Mouse (Mus musculus): Measurements from ENCODE around the gene Gm10184.
"Not testable (repeated sequence)": the region's sequence is repeated elsewhere in the genome, so short reads cannot be mapped to it uniquely, and the experiment has no call there.

Gm10184 gene

GRCm38 (mm10) chr17:89910349-89910748 lies at the start of gene Gm10184:
TSS of gene Gm10184 (minus strand) at chr17:89910449.
- DNase-seq (ENCODE audit: low spot score in 2 of 2) = no peak

DNA sequence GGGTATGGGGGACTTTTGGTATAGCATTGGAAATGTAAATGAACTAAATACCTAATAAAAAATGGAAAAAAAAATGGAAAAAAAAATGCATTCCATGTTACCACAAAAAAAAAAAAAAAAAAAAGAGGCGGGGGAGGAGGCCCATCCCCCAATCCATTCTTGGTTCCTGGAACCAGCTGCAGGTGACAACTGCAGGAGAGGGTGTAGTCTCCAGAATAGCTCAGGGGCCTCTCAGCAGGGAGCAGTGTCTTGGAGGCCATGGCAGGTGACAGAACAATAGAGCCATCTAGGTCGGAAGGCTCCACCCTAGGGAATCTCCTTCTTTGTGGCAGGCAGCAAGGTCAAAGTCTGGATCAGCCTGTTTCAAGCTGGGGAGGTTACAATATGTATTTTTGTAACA lies 23.7 kb upstream of the Gm10184 start:
- no peak for DNase-seq (ENCODE audit: low spot score in 2 of 2)

DNA sequence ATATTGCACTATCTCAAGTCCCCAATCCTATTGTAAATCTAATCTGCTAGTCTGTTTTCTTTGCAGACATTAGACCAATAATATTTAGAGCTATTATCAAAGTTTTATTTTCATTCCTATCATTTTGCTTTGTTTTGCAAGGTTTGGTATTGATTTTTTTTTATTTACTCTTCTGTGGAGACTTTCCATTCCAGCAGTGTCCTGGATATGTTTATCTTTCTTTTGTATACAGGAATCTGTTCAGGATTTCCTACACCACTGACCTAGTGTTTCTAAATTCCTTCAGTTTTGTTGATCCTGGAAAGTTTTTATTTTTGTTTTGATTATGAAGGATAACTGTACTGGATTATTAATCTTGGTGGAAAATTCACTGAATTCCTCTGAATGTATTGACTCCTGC lies 2.6 kb downstream of the Gm10184 start:
- no peak for DNase-seq (ENCODE audit: low spot score in 2 of 2)

- not testable (repeated sequence) for DNase-seq (ENCODE audit: low spot score in 2 of 2)
Measured at GRCm38 (mm10) chr17:89904701-89905100, 5.5 kb downstream of the Gm10184 start.

- DNase-seq (ENCODE audit: low spot score in 2 of 2) = no peak
Measured at GRCm38 (mm10) chr17:89902767-89903166, 7.5 kb downstream of the Gm10184 start.

DNA sequence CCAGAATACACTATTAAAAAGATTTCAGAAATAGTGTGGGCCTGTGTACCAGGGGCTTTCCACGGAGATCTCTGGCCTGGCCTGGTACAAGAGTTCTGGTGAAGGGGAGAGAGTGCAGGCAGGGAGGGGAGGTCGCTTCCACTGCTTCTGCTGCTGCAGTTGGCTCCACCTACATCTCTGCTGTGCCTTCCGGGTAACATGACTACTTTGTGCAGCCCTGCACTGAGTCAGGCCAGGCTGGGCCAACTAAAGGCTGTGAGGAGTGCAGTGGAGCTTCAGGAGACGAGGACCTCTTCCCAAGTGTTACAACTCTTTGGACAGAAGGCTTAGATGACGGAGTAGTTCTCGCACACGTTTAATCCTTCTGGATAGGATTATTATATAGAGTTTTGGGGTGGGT lies 9.6 kb downstream of the Gm10184 start:
- no peak for DNase-seq (ENCODE audit: low spot score in 2 of 2)

GRCm38 (mm10) chr17:89899813-89900212 lies 10.4 kb downstream of the Gm10184 start:
- no peak for DNase-seq (ENCODE audit: low spot score in 2 of 2)

GRCm38 (mm10) chr17:89864996-89865395 lies 45.3 kb downstream of the Gm10184 start:
- DNase-seq (ENCODE audit: low spot score in 2 of 2) = no peak
